ENCODE assay signal across 8 mouse cellular contexts in the genomic region with DNA sequence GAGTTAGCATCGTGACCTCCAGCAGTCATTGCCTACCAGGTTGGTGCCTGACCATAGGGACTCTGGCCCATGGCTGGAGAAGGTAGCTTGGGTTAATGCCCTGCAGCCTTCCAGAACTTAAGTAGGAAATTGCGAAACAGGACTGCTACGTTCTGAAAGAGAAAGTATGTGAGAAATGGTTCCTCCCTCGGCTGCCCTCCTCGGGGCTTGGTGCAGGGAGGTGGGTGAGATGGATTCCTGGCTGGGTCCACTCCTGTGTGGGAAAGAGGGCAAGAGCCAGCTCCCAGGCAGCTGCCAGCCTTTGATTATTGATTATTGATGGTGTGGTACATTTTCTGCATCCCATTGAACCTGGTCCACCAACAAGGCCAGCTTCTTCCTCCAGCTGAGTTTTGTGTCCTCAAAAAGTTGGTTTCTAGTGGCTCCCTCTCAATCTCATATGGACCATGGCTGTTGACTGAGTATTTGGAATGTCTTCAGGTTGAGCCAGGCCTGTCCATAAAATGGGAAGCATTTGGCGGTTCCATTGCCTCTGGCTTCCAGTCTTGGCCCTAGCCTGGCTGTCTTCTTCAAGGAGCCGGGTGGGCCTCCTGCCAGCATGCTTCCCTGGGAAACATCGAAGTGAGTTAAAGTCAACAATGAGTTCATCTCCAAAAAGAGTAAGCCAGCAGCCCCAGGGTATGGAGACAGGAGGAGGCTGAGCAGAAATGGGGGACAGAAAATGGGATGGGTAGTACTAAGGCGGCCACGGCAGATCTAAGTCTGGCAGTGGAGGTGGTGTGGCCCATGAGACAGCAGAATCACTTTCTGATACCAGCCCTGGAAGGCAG. TPM values are rescaled to one million over a fixed set of nuclear protein-coding genes. Genes with fewer than 3 reads are reported as not detected.
DNase-seq lines count a peak whose midpoint lies in the region; ATAC-seq and TF ChIP-seq lines count a peak whose summit lies in the region.

Gnl2 (plus strand) TSS at position 780 of the 830 bp plus-strand sequence.

- no peaks in the 10 kb centered on the region for H3K9me3 ChIP-seq in forebrain, embryonic 13.5 days (replicated peaks)
- H3K9me3 ChIP-seq in limb, embryonic 13.5 days: no peaks in the 10 kb centered on the region
- no peaks in the 10 kb centered on the region for H3K9me3 ChIP-seq in midbrain, embryonic 14.5 days (ENCODE audit: control insufficient read depth, low read length)

- H3K9ac ChIP-seq in forebrain, embryonic 13.5 days: no peak within 1 kb of the TSS
- no peak within 1 kb of the TSS for H3K9ac ChIP-seq in limb, embryonic 13.5 days
- no peak within 1 kb of the TSS for H3K9ac ChIP-seq in midbrain, embryonic 14.5 days (replicated peaks; ENCODE audit: low read length)

- POLR2A ChIA-PET in Patski (lab: Charles Lee): no interaction called here

- H3K27me3 ChIP-seq in C2C12 (ENCODE audit: control insufficient read depth, insufficient read depth, insufficient read length): peaks cover 76% of the 10 kb centered on the region
- H3K27me3 ChIP-seq in Patski: no peaks in the 10 kb centered on the region
- no peaks in the 10 kb centered on the region for H3K27me3 ChIP-seq in forebrain, embryonic 13.5 days
- H3K27me3 ChIP-seq in limb, embryonic 13.5 days: peaks cover 77% of the 10 kb centered on the region
- no peaks in the 10 kb centered on the region for H3K27me3 ChIP-seq in midbrain, embryonic 14.5 days (ENCODE audit: control insufficient read depth, insufficient read depth, low read length)

- no peaks in the 10 kb centered on the region for H3K79me3 ChIP-seq in C2C12 (ENCODE audit: low read depth)

- no peak within 1 kb of the TSS for H3K27ac ChIP-seq in forebrain, embryonic 13.5 days
- H3K27ac ChIP-seq in limb, embryonic 13.5 days: no peak within 1 kb of the TSS
- H3K27ac ChIP-seq in midbrain, embryonic 14.5 days (replicated peaks; ENCODE audit: low read depth, low read length): no peak within 1 kb of the TSS

- no peak within 1 kb of the TSS for H3K4me2 ChIP-seq in forebrain, embryonic 13.5 days
- H3K4me2 ChIP-seq in limb, embryonic 13.5 days (replicated peaks): no peak within 1 kb of the TSS
- no peak within 1 kb of the TSS for H3K4me2 ChIP-seq in midbrain, embryonic 14.5 days (ENCODE audit: low read length)

- H3K79me2 ChIP-seq in C2C12 (ENCODE audit: control insufficient read depth, insufficient read depth): no peaks in the 10 kb centered on the region

- H3K4me1 ChIP-seq in forebrain, embryonic 13.5 days: no peaks in the 10 kb centered on the region
- H3K4me1 ChIP-seq in limb, embryonic 13.5 days: no peaks in the 10 kb centered on the region
- H3K4me1 ChIP-seq in midbrain, embryonic 14.5 days (ENCODE audit: control insufficient read depth, insufficient read depth, low read length): no peaks in the 10 kb centered on the region

- WGBS in forebrain, embryonic 13.5 days: 94% methylated on average over 10 of the region's 10 CpGs
- 88% methylated on average over 10 of the region's 10 CpGs for WGBS in limb, embryonic 13.5 days
- WGBS in midbrain, embryonic 14.5 days: 92% methylated on average over 10 of the region's 10 CpGs

- H3ac ChIP-seq in C2C12 (ENCODE audit: control insufficient read depth, insufficient read length, low read depth): no peak within 1 kb of the TSS

- CTCF ChIA-PET in Patski (lab: Charles Lee): no interaction called here

- no peak for ATAC-seq in Patski
- ATAC-seq in forebrain, embryonic 13.5 days: no peak
- ATAC-seq in limb, embryonic 13.5 days (ENCODE audit: low FRiP score, low read depth): no peak
- no peak for ATAC-seq in midbrain, embryonic 14.5 days (ENCODE audit: low FRiP score, low TSS enrichment)
- no peak for ATAC-seq in cerebellum, adult (ENCODE audit: insufficient number of reproducible peaks, low FRiP score, low TSS enrichment)

- DNase-seq in Patski (ENCODE audit: low read depth, low spot score): no peak
- peak; percentile 13 for DNase-seq in heart, postnatal 25 days (ENCODE audit: low spot score)
- DNase-seq in midbrain, embryonic 14.5 days: no peak
- no peak for DNase-seq in cerebellum, adult 11 months

- no peak within 1 kb of the TSS for H3K4me3 ChIP-seq in C2C12 (ENCODE audit: insufficient read depth, poor library complexity, severe bottlenecking)
- no peak within 1 kb of the TSS for H3K4me3 ChIP-seq in forebrain, embryonic 13.5 days
- no peak within 1 kb of the TSS for H3K4me3 ChIP-seq in limb, embryonic 13.5 days
- H3K4me3 ChIP-seq in midbrain, embryonic 14.5 days (replicated peaks; ENCODE audit: low read depth, low read length): no peak within 1 kb of the TSS

- H3K36me3 ChIP-seq in C2C12 (ENCODE audit: control insufficient read depth, insufficient read depth): no peaks in the 10 kb centered on the region
- no peaks in the 10 kb centered on the region for H3K36me3 ChIP-seq in forebrain, embryonic 13.5 days (ENCODE audit: poor library complexity, severe bottlenecking)
- H3K36me3 ChIP-seq in limb, embryonic 13.5 days: no peaks in the 10 kb centered on the region
- no peaks in the 10 kb centered on the region for H3K36me3 ChIP-seq in midbrain, embryonic 14.5 days (ENCODE audit: control insufficient read depth, insufficient read depth, low read length)

- TF ChIP-seq CTCF in C2C12 (IDR thresholded peaks at IDR 0.05; ENCODE audit: control insufficient read depth, insufficient read depth, insufficient read length) (no peak), Patski (IDR thresholded peaks at IDR 0.05) (no peak)

- in situ Hi-C loops in Patski (cut with MboI; ENCODE audit: low pct_unique_long_range_greater_than_20kb): no loop called here

- intact Hi-C loops in heart, postnatal 25 days (cut with DNase I): no loop called here

TF ChIP-seq in C2C12, 6 proteins besides CTCF, POLR2A, EP300 and RAD21:
- TF ChIP-seq CEBPB (IDR thresholded peaks at IDR 0.05; ENCODE audit: low read depth) (peak; percentile 23), MYOG (IDR thresholded peaks at IDR 0.05; ENCODE audit: control insufficient read depth, extremely low read depth, insufficient read length) (no peak), USF1 (IDR thresholded peaks at IDR 0.05; ENCODE audit: low read depth) (no peak)

RNA-seq across cellular contexts. Expression of gene Gnl2, which starts in this region (rescaled TPM):
- 23.2 TPM for polyA plus RNA-seq in C2C12 (2012; fragmentation: generic; extraction: Trizol)
- polyA plus RNA-seq in Patski (2021): 41.6 TPM
- polyA plus RNA-seq in forebrain, embryonic 13.5 days (2015; fragmentation: Nextera tagmentation; extraction: Ambion mirVana): 83.2 and 90.8 TPM in 2 replicates
- 10 to 100 TPM; 25.9 to 27.0 TPM for total RNA-seq in heart, postnatal 25 days (2021)
- polyA plus RNA-seq in limb, embryonic 13.5 days (2015; fragmentation: Nextera tagmentation; extraction: Ambion mirVana): 90.3 and 91.7 TPM in 2 replicates
- 67.3 and 88.9 TPM in 2 replicates for polyA plus RNA-seq in midbrain, embryonic 14.5 days (2014; fragmentation: Nextera tagmentation; extraction: Ambion mirVana)
